Mouse (Mus musculus) E14TG2a.4 (cell line): ENCODE measurements at regions not wholly inside any gene's neighbourhood (a gene's known extent, or its start where the extent isn't known, plus 50 kb on each side); places are given as distances from the start of the nearest gene placed in this dataset.
A peak's percentile ranks its signal among the peaks of the same experiment; 100 is the strongest.

Source experiments
- H3K27me3 ChIP-seq: 2 replicates; pipeline ENCODE4 v1.6.1; 2014; ENCODE audit warnings: low read length, control low read depth; ENCODE audit not compliant: insufficient read depth
- H3K36me3 ChIP-seq: 2 replicates; pipeline ENCODE4 v1.6.1; 2014; ENCODE audit warnings: low read length, control low read depth; ENCODE audit not compliant: insufficient read depth
- H3K4me1 ChIP-seq: replicated peaks from 2 replicates; pipeline ENCODE4 v1.6.1; 2014; ENCODE audit warnings: low read depth, low read length, control low read depth
- H3K4me3 ChIP-seq: replicated peaks from 2 replicates; pipeline ENCODE4 v1.5.1; 2014; ENCODE audit warnings: mild to moderate bottlenecking, low read length
- H3K9me3 ChIP-seq: 2 replicates; pipeline ENCODE4 v1.6.1; 2014; ENCODE audit warnings: low read length, control low read depth
- CTCF ChIP-seq: conservative IDR thresholded peaks from 2 replicates; pipeline ENCODE4 v1.5.1; 2014; ENCODE audit warnings: low read length
- NANOG ChIP-seq: IDR thresholded peaks from 2 replicates; pipeline ENCODE4 v1.6.1; 2014; ENCODE audit warnings: borderline replicate concordance, low read length, mixed read lengths
- POU5F1 ChIP-seq: IDR thresholded peaks from 2 replicates; pipeline ENCODE4 v1.6.1; 2014; ENCODE audit warnings: low read length, borderline replicate concordance

DNA sequence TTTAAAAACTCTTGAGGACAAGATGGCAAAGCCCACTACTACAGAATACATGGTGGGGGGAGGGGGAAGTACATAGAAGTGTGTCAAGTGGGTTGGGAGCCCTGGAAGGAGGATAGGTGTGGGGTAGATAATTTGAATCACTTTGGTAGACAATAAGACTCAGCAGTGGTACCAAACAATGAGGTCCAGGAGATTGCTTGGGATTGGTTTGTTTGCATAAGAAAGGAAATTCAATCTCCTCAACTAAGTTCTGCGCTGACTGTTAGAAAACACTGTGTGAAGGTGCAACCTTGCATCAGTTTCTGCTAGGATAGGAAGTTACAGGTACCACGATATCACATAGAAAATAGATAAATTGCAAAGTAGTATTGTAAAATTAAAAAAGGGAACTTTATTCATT lies 1595.6 kb upstream of the Pcdh7 start:
- Histone ChIP-seq H3K27me3 (no peaks in the 10 kb centered on the region), H3K9me3 (no peaks in the 10 kb centered on the region), H3K36me3 (no peaks in the 10 kb centered on the region), H3K4me3 (no peak overlapping the region), H3K4me1 (peaks cover 22% of the 10 kb centered on the region)
- TF ChIP-seq POU5F1 = peak; percentile 93
- peak; percentile 94 for TF ChIP-seq NANOG
- no peak for TF ChIP-seq CTCF

DNA sequence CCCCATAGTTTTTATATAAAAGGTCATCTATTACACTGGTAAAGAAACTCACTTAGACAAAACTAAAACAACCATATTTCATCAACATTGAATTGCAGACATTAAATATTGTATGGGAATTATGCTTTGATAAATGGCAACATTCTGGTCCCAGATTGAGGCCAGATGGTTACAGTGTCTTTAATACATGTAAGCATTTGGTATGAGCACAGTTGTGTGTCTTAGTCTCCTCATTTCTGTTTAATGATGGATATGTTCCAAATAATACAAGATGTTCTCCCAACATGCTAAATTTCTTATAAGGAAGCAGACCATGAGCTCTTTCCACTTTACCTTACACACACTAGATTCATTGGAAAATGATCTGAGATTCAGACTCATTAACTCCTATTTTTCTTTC lies 1576.2 kb upstream of the Pcdh7 start:
- TF ChIP-seq NANOG (no peak), POU5F1 (no peak), CTCF (no peak)
- Histone ChIP-seq H3K4me3 (no peak overlapping the region), H3K9me3 (no peaks in the 10 kb centered on the region), H3K36me3 (no peaks in the 10 kb centered on the region), H3K4me1 (no peaks in the 10 kb centered on the region), H3K27me3 (no peaks in the 10 kb centered on the region)
